Mouse (Mus musculus) heart, adult 9 months (tissue): ENCODE measurements around the gene Rab29.
"Not testable (repeated sequence)": the region's sequence is repeated elsewhere in the genome, so short reads cannot be mapped to it uniquely, and the experiment has no call there.

Experiments
- DNase-seq, 2 experiments: peaks; one replicate each; pipeline ENCODE4 v3.0.0; 2022; ENCODE audit warnings: low spot score in 2 of 2

Gene Rab29

DNA sequence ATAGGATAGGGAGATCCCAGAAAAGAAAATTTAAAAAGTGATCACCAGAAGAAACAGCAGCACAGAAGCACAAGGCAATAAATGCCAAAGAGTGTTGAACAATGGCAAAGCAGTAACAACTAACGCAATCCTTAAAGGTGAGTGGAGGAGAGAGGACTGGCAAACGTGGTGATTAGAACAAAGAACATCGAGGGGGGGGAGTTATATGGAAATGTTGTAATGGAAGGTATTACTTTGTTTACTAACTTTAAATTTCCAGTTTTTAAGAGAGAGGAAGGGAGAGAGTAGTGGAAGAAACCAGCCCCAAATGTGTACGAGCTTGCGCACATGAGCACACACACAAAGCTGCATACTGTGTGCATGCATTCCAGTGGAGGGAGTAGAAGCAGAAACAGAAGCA is 1.4 kb upstream of the Rab29 start:
- no peak for DNase-seq

GRCm38 (mm10) chr1:131866304-131866999 is 572 bp upstream of the Rab29 start:
- DNase-seq: no peak

DNA sequence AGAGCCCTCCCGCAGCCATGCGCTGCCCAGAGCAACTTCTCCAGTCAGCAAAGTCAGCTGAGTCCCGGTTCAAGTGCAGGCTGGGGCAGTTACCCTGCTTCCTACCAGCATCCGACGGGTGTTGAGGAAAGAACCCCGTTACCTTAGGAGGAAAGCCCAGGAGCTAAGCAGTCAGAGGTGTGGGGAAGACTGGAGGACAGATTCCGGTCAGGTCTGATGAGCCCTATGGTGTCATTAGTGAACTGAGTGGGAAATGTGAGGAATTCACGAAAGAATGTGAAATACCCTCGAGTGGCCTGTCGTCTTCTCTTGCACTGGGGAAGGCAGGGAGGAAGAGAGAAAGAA is 894 bp downstream of the Rab29 start:
- peak; percentile 9 to 12 for DNase-seq

DNA sequence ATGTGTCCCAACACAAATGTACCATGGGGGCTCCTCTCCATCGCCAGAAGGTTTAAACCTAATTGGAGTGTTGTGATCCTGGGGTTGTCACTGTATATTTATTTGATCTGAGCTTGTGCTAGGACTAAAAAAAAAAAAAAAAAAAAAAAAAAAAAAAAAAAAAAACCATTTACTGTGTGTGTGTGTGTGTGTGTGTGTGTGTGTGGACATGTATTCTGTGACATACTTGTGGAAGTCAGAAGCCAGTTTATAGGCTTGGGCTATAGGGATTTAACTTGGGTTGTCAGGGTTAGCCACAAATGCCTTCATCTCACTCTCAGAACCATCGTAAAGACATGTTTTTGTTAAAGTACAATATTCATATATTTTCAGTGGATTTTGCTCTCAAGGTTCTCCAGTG is 2.5 kb downstream of the Rab29 start:
- no peak for DNase-seq

DNA sequence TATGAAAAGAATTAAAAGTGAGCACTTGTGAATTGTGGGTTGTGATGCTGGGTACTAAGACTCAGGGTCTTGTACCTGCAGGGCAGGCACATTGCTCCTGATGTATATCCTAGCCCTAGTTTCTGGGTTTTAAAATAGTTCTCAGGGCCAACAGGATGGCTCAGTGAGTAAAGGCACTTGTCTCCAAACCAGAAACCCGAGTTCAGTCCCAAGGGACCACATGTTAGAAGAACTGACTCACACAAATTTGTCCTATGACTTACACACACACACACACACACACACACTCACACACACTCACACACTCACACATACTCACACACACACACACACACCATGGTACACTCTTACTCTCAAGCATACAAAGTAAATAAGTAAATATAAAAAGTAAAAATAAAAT is 5.8 kb downstream of the Rab29 start:
- DNase-seq: no peak

GRCm38 (mm10) chr1:131879816-131880215 is 12.8 kb downstream of the Rab29 start:
- no peak for DNase-seq

DNA sequence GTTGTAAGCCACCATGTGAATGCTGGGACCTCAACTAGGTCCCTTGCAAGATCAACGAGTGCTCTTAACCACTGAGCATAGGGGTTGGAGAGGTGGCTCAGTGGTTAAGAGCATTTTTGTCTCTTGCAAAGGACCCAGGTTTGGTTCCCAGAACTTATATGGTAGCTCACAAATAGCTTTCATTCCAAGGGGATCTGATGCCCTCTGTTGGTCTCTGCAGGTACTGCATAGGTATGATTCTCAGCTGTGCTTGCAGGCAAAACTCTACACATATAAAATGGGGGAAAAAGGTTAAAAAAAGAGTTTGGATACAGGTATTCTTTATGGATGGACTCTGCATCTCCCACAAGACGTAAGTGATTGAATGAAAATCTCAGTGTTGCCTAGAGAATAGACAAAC is 15.8 kb downstream of the Rab29 start:
- DNase-seq: no peak

- no peak for DNase-seq
Measured at GRCm38 (mm10) chr1:131886173-131886572, 19.1 kb downstream of the Rab29 start.

DNA sequence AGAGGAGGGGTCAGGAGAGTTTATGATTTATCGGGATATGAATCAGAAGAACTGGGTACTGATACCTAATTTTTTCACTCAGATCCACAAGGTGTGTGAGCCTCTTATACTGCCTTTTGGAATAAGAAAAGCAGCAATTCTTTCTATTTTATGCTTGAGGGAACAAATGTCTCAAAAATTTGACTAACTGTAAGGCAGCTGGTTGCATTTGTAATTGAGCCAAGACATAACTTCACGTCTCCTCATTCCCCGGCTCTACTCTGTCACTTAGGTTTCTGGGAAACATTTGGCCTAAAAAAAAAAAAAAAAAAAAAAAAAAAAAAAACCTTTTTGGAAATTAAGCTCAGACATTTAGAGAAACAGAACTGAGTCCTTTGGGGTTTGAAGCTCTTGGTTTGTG is 19.6 kb downstream of the Rab29 start:
- DNase-seq: no peak

GRCm38 (mm10) chr1:131890043-131890658 is 23.1 kb downstream of the Rab29 start:
- no peak for DNase-seq

DNA sequence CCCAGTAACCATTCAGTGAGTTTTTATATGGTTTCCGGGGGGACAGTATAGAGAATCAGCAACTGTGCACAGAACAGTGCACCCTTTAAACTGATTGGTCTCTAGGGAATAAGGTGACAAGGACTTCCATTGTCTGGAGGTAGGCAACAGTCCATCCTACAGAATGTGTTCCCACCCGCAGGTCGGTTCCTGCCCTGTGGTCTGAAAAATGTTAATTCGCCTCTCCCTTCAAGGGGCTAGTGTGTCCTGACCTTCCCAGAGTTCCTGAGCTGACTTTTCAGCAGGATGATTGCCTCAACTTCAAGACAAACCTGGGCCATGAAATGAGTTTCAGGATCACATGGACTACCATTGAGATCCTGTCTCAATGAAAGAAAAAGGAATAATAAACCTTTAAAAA is 24.4 kb downstream of the Rab29 start:
- no peak for DNase-seq

DNA sequence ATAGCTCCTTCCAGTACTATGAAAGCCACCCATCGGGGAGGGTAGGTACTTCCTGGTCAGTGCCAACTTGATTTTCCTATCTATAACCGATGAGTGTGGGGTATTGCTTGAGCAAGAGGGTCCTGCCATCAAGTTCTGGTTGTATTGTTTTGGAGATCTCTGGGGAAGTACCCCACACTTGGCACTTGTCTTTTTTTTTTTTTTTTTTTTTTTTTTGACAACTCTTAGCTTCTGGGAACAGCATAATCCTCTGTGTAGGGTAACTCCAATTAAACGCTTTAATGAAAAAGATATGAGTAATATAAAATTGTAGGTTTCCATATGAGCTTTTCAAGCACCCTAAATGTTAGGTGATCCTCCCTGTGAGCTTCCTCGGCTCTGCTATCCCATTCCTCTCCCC is 35.7 kb downstream of the Rab29 start:
- no peak for DNase-seq

- DNase-seq: no peak
Measured at GRCm38 (mm10) chr1:131903251-131903650, 36.2 kb downstream of the Rab29 start.

- no peak for DNase-seq
Measured at GRCm38 (mm10) chr1:131905497-131905896, 38.5 kb downstream of the Rab29 start.

DNA sequence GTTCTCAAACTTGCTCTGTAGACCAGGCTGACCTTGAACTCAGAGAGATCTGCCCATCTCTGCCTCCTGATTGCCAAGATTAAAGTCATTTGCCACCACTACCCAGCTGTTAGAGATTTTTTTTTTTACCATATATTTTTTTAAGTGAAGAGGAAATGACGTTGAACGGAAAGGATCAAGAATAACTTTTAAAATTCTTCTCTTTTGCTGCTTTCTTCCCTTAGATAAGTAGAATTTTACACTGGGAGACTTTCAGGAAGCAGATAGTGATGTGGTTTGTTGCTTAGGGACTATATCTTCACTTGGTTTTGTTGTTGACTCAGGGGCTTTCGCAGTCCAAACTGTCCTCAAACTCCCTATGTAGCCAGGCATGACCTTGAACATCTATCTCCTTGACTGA is 41.4 kb downstream of the Rab29 start:
- DNase-seq: no peak

DNA sequence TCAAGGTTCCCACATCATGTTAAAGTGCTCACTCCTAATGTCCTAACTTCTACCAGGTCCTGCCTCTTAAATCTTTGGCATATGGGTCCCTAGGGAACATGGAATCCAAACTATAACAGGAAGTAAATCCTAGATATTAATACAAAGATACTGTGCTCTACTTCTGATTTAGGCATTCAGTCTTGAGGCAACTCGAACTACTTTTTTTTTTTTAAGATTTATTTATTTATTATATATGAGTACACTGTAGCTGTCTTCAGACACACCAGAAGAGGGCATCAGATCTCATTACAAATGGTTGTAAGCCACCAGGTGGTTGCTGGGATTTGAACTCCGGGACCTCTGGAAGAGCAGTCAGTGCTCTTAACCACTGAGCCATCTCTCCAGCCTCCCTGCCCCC is 42.2 kb downstream of the Rab29 start:
- not testable (repeated sequence) for DNase-seq

DNA sequence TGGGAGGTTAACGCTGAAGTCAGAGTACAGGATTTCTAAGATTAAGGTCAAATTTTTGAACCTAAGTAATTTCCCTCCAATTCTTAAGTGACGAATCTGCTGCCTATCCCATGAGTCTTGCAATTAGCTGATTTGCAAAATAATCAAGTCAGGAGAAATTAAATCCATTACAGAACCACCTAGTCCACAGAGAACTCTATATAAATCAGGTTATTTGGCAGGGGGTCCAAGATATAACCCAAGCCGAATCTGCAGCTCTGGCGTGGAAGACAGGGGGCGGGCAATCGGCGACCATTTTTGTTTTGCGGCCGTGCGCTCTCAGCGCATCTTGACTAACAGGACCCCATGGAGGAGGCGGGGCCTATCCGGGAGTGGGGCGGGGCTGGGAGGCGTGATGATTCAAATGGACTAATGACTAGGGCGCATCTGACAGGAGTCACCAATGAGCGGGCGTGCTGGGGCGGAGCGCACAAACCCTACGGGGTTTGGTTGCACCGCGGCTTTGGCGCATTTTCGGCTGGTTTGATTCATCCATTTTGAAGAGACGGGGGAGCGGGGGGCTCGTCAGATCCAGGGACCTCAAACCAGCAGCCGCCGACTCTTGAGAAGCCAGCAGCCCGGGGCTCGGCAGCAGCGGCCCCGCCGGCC is 43.1 kb downstream of the Rab29 start, which contains the start of gene Nucks1:
Gene Nucks1, plus strand, starts transcription at position 534 of the 648 bp plus-strand sequence.
- DNase-seq: peak; percentile 99 to 100

GRCm38 (mm10) chr1:131910674-131911558 is 43.9 kb downstream of the Rab29 start:
- peak; percentile 78 to 82 for DNase-seq

DNA sequence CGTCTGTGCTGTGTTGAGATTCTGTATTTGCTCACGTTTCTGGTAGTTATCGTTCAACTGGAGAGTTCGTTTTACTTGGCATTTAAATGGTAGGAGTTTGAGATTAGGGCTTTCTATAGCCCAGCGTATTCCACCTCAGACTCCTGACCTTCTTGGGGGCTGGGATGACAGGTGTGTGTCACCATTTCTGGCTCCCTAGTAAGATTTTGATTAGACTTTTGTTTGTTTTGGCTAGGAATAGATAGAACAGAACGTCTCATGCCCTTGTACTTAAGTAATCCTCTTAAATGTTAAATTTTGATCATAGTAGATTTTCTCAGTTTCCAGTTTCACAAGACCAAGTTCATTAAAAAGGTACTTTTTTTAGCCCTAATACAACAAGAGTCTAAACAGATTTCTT is 50.6 kb downstream of the Rab29 start:
- DNase-seq: no peak

DNA sequence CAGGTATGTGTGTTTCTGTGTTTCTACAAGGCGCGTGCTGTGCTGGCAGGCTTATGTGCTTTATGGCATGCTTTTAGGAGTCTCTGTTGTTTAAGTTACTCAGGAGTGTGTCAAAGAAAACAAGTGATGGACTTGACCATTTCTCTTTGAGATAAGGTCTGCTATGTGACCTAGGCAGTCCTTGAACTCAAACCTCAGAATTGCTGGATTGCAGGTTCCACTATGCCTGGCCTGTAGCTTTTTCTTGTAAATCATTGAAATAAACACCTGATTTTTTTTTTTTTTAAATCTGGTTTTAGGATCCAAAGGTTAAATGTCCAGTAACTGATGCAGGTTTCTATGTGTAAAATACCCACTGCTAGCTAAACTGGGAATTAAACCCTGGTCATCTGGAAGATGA is 52.0 kb downstream of the Rab29 start:
- DNase-seq: no peak

GRCm38 (mm10) chr1:131922100-131922499 is 55.1 kb downstream of the Rab29 start:
- no peak for DNase-seq
